Mouse (Mus musculus) adrenal gland, adult 10 weeks (tissue): Measurements from ENCODE around the gene Olfr1141. TPM values are rescaled to one million over a fixed set of nuclear protein-coding genes. Genes with fewer than 3 reads are reported as not detected.

Experiments
- polyA plus RNA-seq: library from polyadenylated mRNA; stranded (reverse); fragments of 350-450 nt; fragmentation: Illumina TruSeq; extraction: RNeasy Lipid Tissue Mini Kit (QIAGEN cat#74804); gene quantifications from one replicate; pipeline ENCODE4 v1.2.3, GENCODE M21; 2014; ENCODE audit warnings: low read depth, low replicate concordance

Olfr1141 gene
- polyA plus RNA-seq = not detected

GRCm38 (mm10) chr2:87753891-87754290 lies at the start of gene Olfr1141:
Gene Olfr1141, minus strand, starts transcription at chr2:87753991.

GRCm38 (mm10) chr2:87800292-87800691 lies 46.5 kb upstream of the Olfr1141 start, which contains the start of gene Olfr1143:
Gene Olfr1143, plus strand, starts transcription at chr2:87800592.

GRCm38 (mm10) chr2:87779183-87779582 lies 25.4 kb upstream of the Olfr1141 start, which contains the start of gene Olfr152:
Gene Olfr152, plus strand, starts transcription at chr2:87779483.

GRCm38 (mm10) chr2:87743452-87743851 lies 10.3 kb downstream of the Olfr1141 start, which contains the start of gene Olfr1140:
Gene Olfr1140, plus strand, starts transcription at chr2:87743752.

GRCm38 (mm10) chr2:87739878-87740277 lies 13.9 kb downstream of the Olfr1141 start, which contains the start of gene Olfr1138:
Gene Olfr1138, minus strand, starts transcription at chr2:87739978.

GRCm38 (mm10) chr2:87713079-87713478 lies 40.7 kb downstream of the Olfr1141 start, which contains the start of gene Olfr1137:
Gene Olfr1137, minus strand, starts transcription at chr2:87713179.

Other genes with a start within 250 kb of the Olfr1141 start
- gene Pramel6, start 247.4 kb downstream of the Olfr1141 start, polyA plus RNA-seq = not detected
- not detected for gene Olfr153, start 222.2 kb downstream of the Olfr1141 start, polyA plus RNA-seq
- not detected for gene Olfr1128, start 208.4 kb downstream of the Olfr1141 start, polyA plus RNA-seq
- not detected for gene Olfr1129, start 180.1 kb downstream of the Olfr1141 start, polyA plus RNA-seq
- not detected for gene Olfr1130, start 147.8 kb downstream of the Olfr1141 start, polyA plus RNA-seq
- gene Olfr1131, start 126.9 kb downstream of the Olfr1141 start, polyA plus RNA-seq = not detected
- gene Olfr1132, start 116.5 kb downstream of the Olfr1141 start, polyA plus RNA-seq = not detected
- not detected for gene Olfr1133, start 106.6 kb downstream of the Olfr1141 start, polyA plus RNA-seq
- gene Olfr1134, start 95.5 kb downstream of the Olfr1141 start, polyA plus RNA-seq = not detected
- gene Olfr1135, start 80.3 kb downstream of the Olfr1141 start, polyA plus RNA-seq = not detected
- gene Olfr1136, start 60.0 kb downstream of the Olfr1141 start, polyA plus RNA-seq = not detected
- gene Olfr1137, start 40.8 kb downstream of the Olfr1141 start, polyA plus RNA-seq = not detected
- gene Olfr1138, start 14.0 kb downstream of the Olfr1141 start, polyA plus RNA-seq = not detected
- gene Olfr1140, start 10.2 kb downstream of the Olfr1141 start, polyA plus RNA-seq = not detected
- gene Olfr152, start 25.5 kb upstream of the Olfr1141 start, polyA plus RNA-seq = not detected
- gene Olfr1143, start 46.6 kb upstream of the Olfr1141 start, polyA plus RNA-seq = not detected
- not detected for gene Olfr1145, start 55.8 kb upstream of the Olfr1141 start, polyA plus RNA-seq
- gene Olfr1148, start 76.5 kb upstream of the Olfr1141 start, polyA plus RNA-seq = not detected
- not detected for gene Olfr1150-ps1, start 90.0 kb upstream of the Olfr1141 start, polyA plus RNA-seq
- not detected for gene Olfr1151, start 101.9 kb upstream of the Olfr1141 start, polyA plus RNA-seq
- not detected for gene Olfr1152, start 112.5 kb upstream of the Olfr1141 start, polyA plus RNA-seq
- gene Olfr1153, start 141.0 kb upstream of the Olfr1141 start, polyA plus RNA-seq = not detected
- gene Olfr1154, start 151.2 kb upstream of the Olfr1141 start, polyA plus RNA-seq = not detected
- gene Olfr1155, start 191.1 kb upstream of the Olfr1141 start, polyA plus RNA-seq = not detected
- not detected for gene Olfr1156, start 199.1 kb upstream of the Olfr1141 start, polyA plus RNA-seq
- not detected for gene Olfr1157, start 214.3 kb upstream of the Olfr1141 start, polyA plus RNA-seq
- not detected for gene Olfr74, start 220.7 kb upstream of the Olfr1141 start, polyA plus RNA-seq
- not detected for gene Olfr1158, start 236.1 kb upstream of the Olfr1141 start, polyA plus RNA-seq